In genomic region chr3:84227628-84228027, GRCm38 (mm10) we compare ENCODE assay signal across 9 mouse cellular contexts. TPM values are rescaled to one million over a fixed set of nuclear protein-coding genes. Genes with fewer than 3 reads are reported as not detected.
A peak's percentile ranks its signal among the peaks of the same experiment; 100 is the strongest.
DNase-seq lines count a peak whose midpoint lies in the region; ATAC-seq and TF ChIP-seq lines count a peak whose summit lies in the region.
"Had no signal": no experiment of that assay in that cellular context is flagged by ENCODE, and none has a peak within 500 bp of the region (broad histone marks: within the 10 kb centered on the region; RNA-seq: fewer than 3 reads in every experiment).

No protein-coding gene starts in this region.

- H3K4me3 ChIP-seq in kidney, postnatal 0 days (replicated peaks; ENCODE audit: low read depth, low read length): no peak overlapping the region
- no peak overlapping the region for H3K4me3 ChIP-seq in hindbrain, postnatal 0 days (ENCODE audit: low read length)
- H3K4me3 ChIP-seq in myocyte: peak overlapping the region; percentile 36
- H3K4me3 ChIP-seq in intestine, embryonic 15.5 days (replicated peaks): no peak overlapping the region

- ATAC-seq in CD4-positive, CD25-positive, alpha-beta regulatory T cell, adult 4 months: no peak
- ATAC-seq in kidney, postnatal 0 days (replicated peaks; ENCODE audit: low FRiP score, low read depth): no peak
- ATAC-seq in hindbrain, postnatal 0 days: no peak
- ATAC-seq in intestine, embryonic 15.5 days: no peak

- WGBS in kidney, postnatal 0 days: 53% methylated on average over 8 of the region's 8 CpGs
- WGBS in hindbrain, postnatal 0 days: 35% methylated on average over 8 of the region's 8 CpGs
- 35% methylated on average over 8 of the region's 8 CpGs for WGBS in intestine, embryonic 15.5 days

- no peaks in the 10 kb centered on the region for H3K79me2 ChIP-seq in myocyte (ENCODE audit: control insufficient read depth, insufficient read depth)

- no peak overlapping the region for H3ac ChIP-seq in myocyte (ENCODE audit: control insufficient read depth, insufficient read length)

- peak overlapping the region; percentile 31; the same call in 1 of the 2 replicates for H3K27ac ChIP-seq in kidney, postnatal 0 days
- no peak overlapping the region for H3K27ac ChIP-seq in hindbrain, postnatal 0 days
- H3K27ac ChIP-seq in intestine, embryonic 15.5 days: no peak overlapping the region

- no peak for TF ChIP-seq CTCF in kidney, postnatal 0 days (IDR thresholded peaks at IDR 0.05; ENCODE audit: low read depth)
- TF ChIP-seq CTCF in hindbrain, postnatal 0 days (IDR thresholded peaks at IDR 0.05; ENCODE audit: low read depth): no peak

- peak; percentile 7 for DNase-seq in CD4-positive, CD25-positive, alpha-beta regulatory T cell, adult 2 months (ENCODE audit: low read depth, low spot score)
- DNase-seq in kidney, postnatal 0 days (ENCODE audit: low spot score): no peak
- no peak for DNase-seq in kidney, postnatal 25 days
- DNase-seq in hindbrain, postnatal 0 days (ENCODE audit: low spot score): no peak
- DNase-seq in cerebellum, postnatal 25 days: no peak

- no peaks in the 10 kb centered on the region for H3K9me3 ChIP-seq in kidney, postnatal 0 days (replicated peaks; ENCODE audit: low read length)
- no peaks in the 10 kb centered on the region for H3K9me3 ChIP-seq in hindbrain, postnatal 0 days (ENCODE audit: low read length)
- no peaks in the 10 kb centered on the region for H3K9me3 ChIP-seq in intestine, embryonic 15.5 days

- H3K9ac ChIP-seq in kidney, postnatal 0 days (ENCODE audit: low read depth, low read length): no peak overlapping the region
- H3K9ac ChIP-seq in hindbrain, postnatal 0 days (replicated peaks; ENCODE audit: low read length): no peak overlapping the region
- H3K9ac ChIP-seq in intestine, embryonic 15.5 days: no peak overlapping the region

- no peaks in the 10 kb centered on the region for H3K36me3 ChIP-seq in kidney, postnatal 0 days (ENCODE audit: insufficient read depth, low read length)
- H3K36me3 ChIP-seq in hindbrain, postnatal 0 days (ENCODE audit: insufficient read depth, low read length): no peaks in the 10 kb centered on the region
- no peaks in the 10 kb centered on the region for H3K36me3 ChIP-seq in myocyte (ENCODE audit: control insufficient read depth, insufficient read depth)
- no peaks in the 10 kb centered on the region for H3K36me3 ChIP-seq in intestine, embryonic 15.5 days

- peaks cover 11% of the 10 kb centered on the region; the same call in 1 of the 2 replicates for H3K4me1 ChIP-seq in kidney, postnatal 0 days (replicated peaks; ENCODE audit: insufficient read depth, low read length)
- H3K4me1 ChIP-seq in hindbrain, postnatal 0 days (ENCODE audit: insufficient read depth, low read length): peaks cover 11% of the 10 kb centered on the region
- peaks cover 17% of the 10 kb centered on the region for H3K4me1 ChIP-seq in intestine, embryonic 15.5 days (replicated peaks)

- TF ChIP-seq POLR2A in myocyte (IDR thresholded peaks at IDR 0.05; ENCODE audit: insufficient read length, low read depth): no peak

- no peak overlapping the region for H3K4me2 ChIP-seq in kidney, postnatal 0 days (ENCODE audit: low read length)
- peak overlapping the region; percentile 25; the same call in 1 of the 2 replicates for H3K4me2 ChIP-seq in hindbrain, postnatal 0 days (ENCODE audit: low read depth, low read length)
- H3K4me2 ChIP-seq in myocyte (ENCODE audit: low read depth): peak overlapping the region; percentile 95
- H3K4me2 ChIP-seq in intestine, embryonic 15.5 days (replicated peaks): no peak overlapping the region; the same call in 1 of the 2 replicates

- H3K27me3 ChIP-seq in kidney, postnatal 0 days (ENCODE audit: insufficient read depth, low read length): no peaks in the 10 kb centered on the region
- no peaks in the 10 kb centered on the region for H3K27me3 ChIP-seq in hindbrain, postnatal 0 days (ENCODE audit: insufficient read depth, low read length)
- H3K27me3 ChIP-seq in myocyte (ENCODE audit: control insufficient read depth, insufficient read depth, insufficient read length): no peaks in the 10 kb centered on the region
- no peaks in the 10 kb centered on the region for H3K27me3 ChIP-seq in intestine, embryonic 15.5 days (replicated peaks)

TF ChIP-seq in myocyte, 11 proteins besides CTCF, POLR2A, EP300 and RAD21:
- no peak for TF ChIP-seq CEBPB (IDR thresholded peaks at IDR 0.05; ENCODE audit: insufficient read depth, poor library complexity, severe bottlenecking)
- no peak for TF ChIP-seq MAX (IDR thresholded peaks at IDR 0.05; ENCODE audit: low read depth)
- TF ChIP-seq REST (IDR thresholded peaks at IDR 0.05; ENCODE audit: insufficient read depth, insufficient read length): no peak
- TF ChIP-seq MYOG (IDR thresholded peaks at IDR 0.05; ENCODE audit: control insufficient read depth in 1 of 3, insufficient read depth in 1 of 3, insufficient read length in 2 of 3, low read depth in 2 of 3): no peak
- no peak for TF ChIP-seq SRF (IDR thresholded peaks at IDR 0.05; ENCODE audit: control insufficient read depth, insufficient read length, low read depth)
- TF ChIP-seq POLR2AphosphoS2 (IDR thresholded peaks at IDR 0.05; ENCODE audit: insufficient read length, low read depth): no peak
- TF ChIP-seq USF1 (IDR thresholded peaks at IDR 0.05; ENCODE audit: low read depth): no peak
- no peak for TF ChIP-seq TCF3 (IDR thresholded peaks at IDR 0.05; ENCODE audit: insufficient read length, low read depth)
- TF ChIP-seq MYOD1 (IDR thresholded peaks at IDR 0.05; ENCODE audit: control insufficient read depth in 1 of 3, insufficient read length in 2 of 3, low read depth in 2 of 3): no peak
- TF ChIP-seq TCF12 (IDR thresholded peaks at IDR 0.05; ENCODE audit: insufficient read depth, poor library complexity, severe bottlenecking): no peak
- no peak for TF ChIP-seq E2F4 (IDR thresholded peaks at IDR 0.05; ENCODE audit: insufficient read depth)

RNA-seq across cellular contexts. Expression of gene Gm6525, which starts 53.7 kb away (rescaled TPM):
- 1 to 10 TPM in 1 of 2 experiments, under 1 TPM in 1; 0.35 to 1.1 TPM for polyA plus RNA-seq in CD4-positive, CD25-positive, alpha-beta regulatory T cell, adult 4 months (2017; shearing (Covaris generic))
- 0.43 and 0.66 TPM in 2 replicates for polyA plus RNA-seq in kidney, postnatal 0 days (2015; fragmentation: Nextera tagmentation; extraction: Ambion mirVana)
- total RNA-seq in hindbrain, postnatal 0 days (2014; rRNA removed): not detected in 2 replicates
- polyA plus RNA-seq in hindbrain, postnatal 0 days (2015; fragmentation: Nextera tagmentation; extraction: Ambion mirVana): 2.3 and 2.8 TPM in 2 replicates
- 0.12 TPM for polyA plus RNA-seq in myocyte (2012; fragmentation: generic; extraction: Trizol)
- 1.2 TPM in 2 replicates for polyA plus RNA-seq in intestine, embryonic 15.5 days (2015; fragmentation: Nextera tagmentation; extraction: Ambion mirVana)
- total RNA-seq: left cerebral cortex, postnatal 36 days had no signal

Comparison
In these comparisons a context has a peak if more than half of its experiments do, and no peak if none do; other contexts are left out.
1. H3K4me2 ChIP-seq: peak in hindbrain, postnatal 0 days (single experiment) and myocyte (single experiment); none in kidney, postnatal 0 days (single experiment) and intestine, embryonic 15.5 days (single experiment).